In the genomic region with DNA sequence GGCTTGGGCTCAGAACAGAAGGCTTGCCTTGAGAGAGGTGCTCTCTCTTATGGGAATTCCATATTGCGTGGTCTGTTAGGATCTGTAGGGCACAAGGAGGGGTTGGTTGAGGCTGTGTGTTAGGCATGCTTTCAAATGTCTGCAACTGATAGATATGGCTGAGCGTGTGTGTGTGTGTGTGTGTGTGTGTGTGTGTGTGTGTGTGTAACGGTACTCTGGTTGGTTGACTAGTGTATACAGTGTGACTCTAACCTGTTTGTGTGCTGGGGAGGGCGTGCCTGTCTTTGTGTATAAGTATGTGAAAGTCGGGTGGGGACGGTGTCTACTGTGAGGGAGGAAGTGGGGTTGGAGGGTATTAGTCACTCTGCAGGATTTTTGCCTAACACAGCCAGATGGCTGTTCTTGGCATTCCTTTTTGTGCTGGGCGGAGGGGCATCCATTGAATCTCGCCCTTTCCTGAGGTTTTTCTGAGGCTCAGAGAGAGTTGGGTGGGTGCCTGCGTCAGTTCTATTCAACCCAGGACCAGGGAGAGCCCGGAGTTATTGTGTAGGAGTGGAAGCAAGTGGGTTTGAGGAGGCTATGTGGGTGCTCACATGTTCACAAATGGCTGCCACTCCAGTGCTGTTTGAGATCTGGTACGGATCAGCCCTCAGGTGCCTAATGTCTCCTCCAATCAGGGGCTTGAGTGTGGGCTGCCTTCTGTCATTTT, we compare ENCODE assay signal across 8 mouse cellular contexts. TPM values are rescaled to one million over a fixed set of nuclear protein-coding genes. Genes with fewer than 3 reads are reported as not detected.
DNase-seq lines count a peak whose midpoint lies in the region; ATAC-seq and TF ChIP-seq lines count a peak whose summit lies in the region.

No protein-coding gene starts in this region.

- no peaks in the 10 kb centered on the region for H3K27me3 ChIP-seq in C2C12 (ENCODE audit: control insufficient read depth, insufficient read depth, insufficient read length)

- intact Hi-C loops in heart, postnatal 36 days (cut with DNase I): no loop called here

- DNase-seq in fibroblast of lung, adult 2 months (ENCODE audit: low read depth): peak; percentile 86
- DNase-seq in heart, postnatal 36 days: peak; percentile 43 to 66
- DNase-seq in layer of hippocampus, adult 8-10 months (ENCODE audit: low spot score in 2 of 2): peak; percentile 87 to 89
- DNase-seq in lung, adult 18-20 months: peak; percentile 87 to 91
- no peak for DNase-seq in c-Kit-positive CD71-positive TER-119-positive erythroid progenitor cells, embryonic 14.5 days (ENCODE audit: low spot score)

- peaks cover 10% of the 10 kb centered on the region for H3K79me3 ChIP-seq in C2C12 (ENCODE audit: low read depth)

- peaks cover 36% of the 10 kb centered on the region for H3K79me2 ChIP-seq in C2C12 (ENCODE audit: control insufficient read depth, insufficient read depth)

- peak overlapping the region; percentile 75 for H3ac ChIP-seq in C2C12 (ENCODE audit: control insufficient read depth, insufficient read length, low read depth)

- TF ChIP-seq CTCF in C2C12 (IDR thresholded peaks at IDR 0.05; ENCODE audit: control insufficient read depth, insufficient read depth, insufficient read length): no peak

- ATAC-seq in activated CD4-positive, CD25-positive, alpha-beta regulatory T cell, adult 4 months: peak; percentile 80
- peak; percentile 57 for ATAC-seq in neutrophil, adult 5-6 weeks (ENCODE audit: extremely low read depth, insufficient number of reproducible peaks, low FRiP score, poor library complexity, severe bottlenecking)

- peaks cover 35% of the 10 kb centered on the region for H3K36me3 ChIP-seq in C2C12 (ENCODE audit: control insufficient read depth, insufficient read depth)

- peak overlapping the region; percentile 68 for H3K4me3 ChIP-seq in C2C12 (ENCODE audit: insufficient read depth, poor library complexity, severe bottlenecking)

TF ChIP-seq in C2C12, 6 proteins besides CTCF, POLR2A, EP300 and RAD21:
- no peak for TF ChIP-seq MAX (IDR thresholded peaks at IDR 0.05)
- peak; percentile 23 for TF ChIP-seq FOSL1 (IDR thresholded peaks at IDR 0.05; ENCODE audit: insufficient read depth, low read length, poor library complexity, severe bottlenecking)
- TF ChIP-seq CEBPB (IDR thresholded peaks at IDR 0.05; ENCODE audit: low read depth): peak; percentile 31

RNA-seq across cellular contexts. Expression of a gene that starts 0.8 kb away (rescaled TPM):
- 29.2 TPM for polyA plus RNA-seq in C2C12 (2012; fragmentation: generic; extraction: Trizol)
- 10 to 100 TPM; 84.1 to 92.7 TPM for polyA plus RNA-seq in activated CD4-positive, CD25-positive, alpha-beta regulatory T cell, adult 4 months (2017; shearing (Covaris generic))
- total RNA-seq in heart, postnatal 36 days (2021): 10 to 100 TPM; 11.6 to 14.2 TPM
- total RNA-seq in layer of hippocampus, adult 8-10 months (2022): 10 to 100 TPM; 93.2 to 96.3 (median 94.1) TPM
- 19.6 and 22.0 TPM in 2 replicates for total RNA-seq in neutrophil, adult 5-6 weeks (2017)

RNA-seq across cellular contexts. Expression of a gene that starts 2.6 kb away (rescaled TPM):
- 0.14 TPM for polyA plus RNA-seq in C2C12 (2012; fragmentation: generic; extraction: Trizol)
- under 1 TPM in 1 of 2 experiments, not detected in 1; 0.32 TPM for polyA plus RNA-seq in activated CD4-positive, CD25-positive, alpha-beta regulatory T cell, adult 4 months (2017; shearing (Covaris generic))
- under 1 TPM; 0.11 to 0.19 TPM for total RNA-seq in heart, postnatal 36 days (2021)
- total RNA-seq in layer of hippocampus, adult 8-10 months (2022): 1 to 10 TPM; 3.1 to 3.8 (median 3.4) TPM
- not detected in 2 replicates for total RNA-seq in neutrophil, adult 5-6 weeks (2017)

RNA-seq across cellular contexts. Expression of a gene that starts 27.0 kb away (rescaled TPM):
- polyA plus RNA-seq in C2C12 (2012; fragmentation: generic; extraction: Trizol): 7.8 TPM
- polyA plus RNA-seq in activated CD4-positive, CD25-positive, alpha-beta regulatory T cell, adult 4 months (2017; shearing (Covaris generic)): under 1 TPM; 0.47 to 0.48 TPM
- total RNA-seq in heart, postnatal 36 days (2021): 1 to 10 TPM; 4.6 to 4.8 TPM
- 1 to 10 TPM; 1.7 to 2.6 (median 2.0) TPM for total RNA-seq in layer of hippocampus, adult 8-10 months (2022)
- total RNA-seq in neutrophil, adult 5-6 weeks (2017): 1.4 TPM in 1 of 2 replicates, not detected in the other

RNA-seq across cellular contexts. Expression of a gene that starts 33.9 kb away (rescaled TPM):
- 59.2 TPM for polyA plus RNA-seq in C2C12 (2012; fragmentation: generic; extraction: Trizol)
- 1 to 10 TPM in 1 of 2 experiments, under 1 TPM in 1; 0.78 to 1.8 TPM for polyA plus RNA-seq in activated CD4-positive, CD25-positive, alpha-beta regulatory T cell, adult 4 months (2017; shearing (Covaris generic))
- total RNA-seq in heart, postnatal 36 days (2021): 10 to 100 TPM; 61.0 to 69.7 TPM
- 10 to 100 TPM; 31.0 to 38.3 (median 33.3) TPM for total RNA-seq in layer of hippocampus, adult 8-10 months (2022)
- 1.7 and 2.2 TPM in 2 replicates for total RNA-seq in neutrophil, adult 5-6 weeks (2017)

RNA-seq across cellular contexts. Expression of a gene that starts 41.8 kb away (rescaled TPM):
- polyA plus RNA-seq in C2C12 (2012; fragmentation: generic; extraction: Trizol): 63.0 TPM
- 10 to 100 TPM; 67.8 to 71.3 TPM for polyA plus RNA-seq in activated CD4-positive, CD25-positive, alpha-beta regulatory T cell, adult 4 months (2017; shearing (Covaris generic))
- 10 to 100 TPM; 48.6 to 52.3 TPM for total RNA-seq in heart, postnatal 36 days (2021)
- 10 to 100 TPM; 31.8 to 45.4 (median 39.1) TPM for total RNA-seq in layer of hippocampus, adult 8-10 months (2022)
- total RNA-seq in neutrophil, adult 5-6 weeks (2017): 31.8 and 32.7 TPM in 2 replicates
